Mouse (Mus musculus) induced T-regulatory cell, adult 2 months (primary cell): Measurements from ENCODE around the gene Pelo.

Experiments
- DNase-seq: peaks from one replicate; pipeline ENCODE4 v3.0.0-alpha.2; 2012; ENCODE audit warnings: low read depth

Pelo gene

DNA sequence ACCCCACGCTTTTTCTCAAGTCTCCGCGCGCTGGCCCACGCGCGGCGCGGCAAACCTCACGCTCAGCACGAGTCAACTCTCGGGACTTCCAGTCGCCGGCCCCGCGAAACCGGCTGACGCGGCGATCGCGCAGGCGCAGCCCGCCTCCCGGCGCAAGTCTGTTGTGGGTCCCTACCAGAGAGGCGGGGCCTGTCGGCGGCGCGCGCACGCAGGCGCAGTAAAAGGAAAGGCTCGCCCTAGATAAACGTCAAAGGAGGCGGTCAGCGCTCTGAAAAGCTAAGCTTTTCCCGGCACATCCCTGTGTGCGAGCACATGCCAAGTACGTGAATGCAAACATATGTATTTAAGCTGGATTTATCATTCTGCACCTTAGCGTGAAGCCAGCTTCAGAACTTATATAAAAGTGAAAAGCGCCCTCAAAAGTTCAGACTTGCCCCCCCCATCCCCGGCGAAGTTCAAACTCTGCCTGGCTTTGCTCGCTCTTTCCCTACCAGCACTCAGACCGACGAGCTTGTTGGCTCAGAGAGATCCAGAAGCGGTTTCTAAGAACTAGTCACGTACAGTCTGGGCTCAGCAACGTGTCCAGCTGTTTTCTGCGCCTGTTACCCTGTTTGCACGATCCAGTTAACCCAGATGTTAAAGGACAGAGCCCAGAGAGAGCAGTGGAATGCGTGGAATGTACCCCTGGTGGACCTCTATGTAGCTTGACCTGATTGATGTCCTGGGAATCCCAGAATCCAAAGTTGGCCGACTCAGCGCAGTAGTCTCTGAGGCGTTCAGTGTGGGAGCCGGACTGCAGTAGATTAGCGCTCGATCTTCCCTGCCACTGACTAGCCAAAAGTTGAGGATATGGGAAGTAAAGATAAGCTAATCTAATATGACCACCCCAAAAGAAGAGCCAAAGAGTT is at the start of gene Pelo:
Gene Pelo (minus strand): TSS at position 118 of the 908 bp plus-strand sequence.
- DNase-seq, result peak; percentile 95

DNA sequence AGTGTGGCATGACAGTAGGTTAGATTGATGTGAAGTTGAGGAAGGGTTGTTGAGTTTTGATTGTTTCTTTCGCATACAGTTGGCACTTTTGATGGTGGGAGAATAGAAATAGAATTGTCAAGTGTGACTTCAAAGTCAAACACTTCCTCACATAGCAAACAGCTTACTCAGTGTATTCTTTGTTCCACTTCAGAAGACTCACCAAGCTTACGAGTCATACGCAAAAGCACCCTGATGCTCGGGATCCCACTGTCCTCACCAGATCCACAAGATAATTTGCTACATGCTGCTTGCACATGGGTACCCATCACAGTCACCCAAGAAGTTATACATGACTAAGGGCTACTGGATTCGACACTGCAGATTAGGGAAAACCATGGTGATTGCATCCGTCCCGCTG is 48.5 kb upstream of the Pelo start:
- no peak for DNase-seq

DNA sequence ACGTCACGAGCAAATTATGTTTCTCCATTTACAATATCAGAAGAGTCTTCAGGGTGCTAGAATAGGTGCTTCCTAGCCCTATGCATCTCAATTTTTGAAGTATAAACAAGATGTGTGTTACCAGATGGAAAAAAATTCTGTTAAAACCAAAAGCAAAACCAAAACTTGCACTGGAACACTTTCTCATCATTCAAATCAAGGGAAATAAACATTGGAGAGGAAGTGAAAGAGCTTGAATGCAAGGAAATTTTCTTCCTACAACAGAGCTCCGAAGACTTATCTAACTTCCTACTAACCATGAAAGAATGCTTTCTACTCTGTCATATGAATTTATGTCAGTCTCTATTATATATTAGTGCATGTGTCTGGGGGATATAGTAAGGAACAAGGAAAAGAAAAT is 46.8 kb upstream of the Pelo start:
- DNase-seq, result no peak

DNA sequence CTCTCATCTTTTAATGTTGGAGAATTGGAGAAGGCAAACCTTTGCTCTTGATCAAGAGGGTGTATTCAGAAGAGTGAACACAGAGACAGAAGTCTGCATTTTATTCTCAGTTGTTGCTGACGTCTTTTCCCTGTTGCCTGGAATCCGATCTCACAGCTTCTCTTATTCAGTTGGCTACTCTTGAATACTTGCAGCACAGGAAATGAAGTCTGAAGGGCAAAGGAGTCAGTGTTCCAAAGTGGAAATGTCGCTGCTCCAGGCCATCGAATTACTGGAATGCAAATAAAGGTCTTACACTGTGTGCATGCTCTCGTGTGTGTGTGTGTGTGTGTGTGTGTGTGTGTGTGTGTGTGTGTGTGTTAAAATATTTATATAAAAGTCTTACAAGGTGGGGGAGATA is 42.4 kb upstream of the Pelo start:
- DNase-seq, result no peak

DNA sequence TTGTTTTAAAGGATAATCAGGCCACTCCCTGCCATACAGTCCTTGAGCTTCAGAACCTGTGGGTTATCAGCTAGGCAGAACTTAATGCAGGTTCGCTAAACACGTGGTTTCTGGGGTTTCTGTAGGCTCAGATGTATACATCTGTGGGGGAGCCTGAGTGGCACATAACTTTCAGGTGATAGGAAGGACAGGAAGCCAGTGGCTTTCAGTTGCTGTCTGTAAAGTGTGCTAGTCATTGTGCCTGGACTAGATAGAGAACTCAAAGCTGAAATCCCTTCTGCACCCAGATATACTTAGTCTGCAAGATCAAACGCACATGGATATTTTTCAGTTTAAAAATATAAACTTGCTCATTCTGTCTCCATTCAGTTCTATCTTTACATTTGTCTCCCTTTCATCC is 41.4 kb upstream of the Pelo start:
- DNase-seq, result no peak

DNA sequence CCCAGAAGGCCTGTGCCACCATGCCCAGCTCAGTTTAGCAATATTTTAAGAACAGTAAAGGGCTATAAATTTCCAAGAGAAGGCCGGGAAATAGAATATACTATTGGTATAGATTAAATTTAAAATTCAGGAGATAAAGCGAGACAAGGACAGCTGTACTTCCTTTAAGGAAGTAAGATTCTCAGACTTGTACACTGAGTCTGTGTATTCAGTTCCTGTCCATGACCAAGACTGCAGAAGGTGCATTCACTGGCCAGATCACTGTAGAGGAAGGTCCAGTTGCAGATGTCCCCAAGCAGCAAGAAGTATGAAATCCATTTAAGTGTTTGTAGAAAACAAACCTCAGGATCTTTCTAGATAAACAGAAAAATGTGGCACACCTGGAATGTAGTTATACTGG is 40.0 kb upstream of the Pelo start:
- DNase-seq, result no peak

DNA sequence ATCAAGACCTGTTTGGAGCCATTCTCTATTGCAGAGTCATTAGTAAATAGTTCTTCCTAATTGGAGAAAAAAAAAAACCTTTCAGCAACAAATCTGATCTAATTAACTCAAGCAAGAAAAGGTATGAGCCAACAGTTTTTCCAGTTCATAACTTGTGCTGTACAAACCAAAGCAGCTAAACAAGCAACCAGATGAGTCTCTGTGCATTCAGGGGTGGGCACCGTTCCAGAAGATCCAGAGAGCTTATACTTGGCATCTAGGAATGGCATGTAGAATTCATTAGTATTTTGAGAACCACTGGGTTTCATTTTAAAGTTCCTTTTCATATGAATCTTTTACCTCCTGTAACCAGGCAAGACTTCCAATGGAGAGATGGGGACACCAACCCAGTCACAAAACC is 37.8 kb upstream of the Pelo start:
- DNase-seq, result no peak

DNA sequence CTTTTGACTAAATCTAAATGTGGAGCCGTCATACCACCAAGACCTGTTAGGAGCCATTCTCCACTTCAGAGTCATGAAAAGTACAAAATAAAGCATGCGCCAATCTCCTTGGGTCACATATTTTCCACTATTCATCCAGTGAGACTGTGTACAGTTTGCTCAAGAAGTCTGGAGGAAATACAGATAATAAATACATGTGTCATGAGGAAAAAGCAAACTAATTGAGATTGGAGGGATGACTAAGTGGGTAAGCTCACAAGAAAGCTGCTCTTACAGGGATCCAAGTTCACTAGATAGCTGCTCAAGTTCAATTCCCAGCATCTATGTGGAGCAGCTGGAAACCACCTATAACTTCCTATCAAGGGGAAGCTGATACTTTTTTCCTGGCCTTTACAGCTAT is 36.5 kb upstream of the Pelo start:
- no peak for DNase-seq

DNA sequence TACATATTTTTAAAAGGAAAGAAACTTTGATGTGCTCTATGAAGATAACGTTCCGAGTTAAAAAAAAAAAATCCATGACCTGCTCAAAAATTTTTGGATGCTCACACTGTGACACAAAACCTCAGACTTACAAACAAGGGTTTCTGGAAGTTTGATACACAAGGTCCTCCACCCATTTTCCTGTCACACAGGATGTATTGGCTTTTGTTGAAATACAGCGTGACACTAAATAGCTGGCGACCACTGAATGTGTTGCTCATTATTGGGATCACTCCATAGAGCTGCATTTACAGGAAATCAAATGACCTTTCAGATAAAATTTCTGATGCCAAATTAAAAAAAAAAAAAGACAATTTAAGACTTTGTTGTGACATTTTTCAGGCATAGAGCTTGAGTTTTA is 35.1 kb upstream of the Pelo start:
- no peak for DNase-seq

DNA sequence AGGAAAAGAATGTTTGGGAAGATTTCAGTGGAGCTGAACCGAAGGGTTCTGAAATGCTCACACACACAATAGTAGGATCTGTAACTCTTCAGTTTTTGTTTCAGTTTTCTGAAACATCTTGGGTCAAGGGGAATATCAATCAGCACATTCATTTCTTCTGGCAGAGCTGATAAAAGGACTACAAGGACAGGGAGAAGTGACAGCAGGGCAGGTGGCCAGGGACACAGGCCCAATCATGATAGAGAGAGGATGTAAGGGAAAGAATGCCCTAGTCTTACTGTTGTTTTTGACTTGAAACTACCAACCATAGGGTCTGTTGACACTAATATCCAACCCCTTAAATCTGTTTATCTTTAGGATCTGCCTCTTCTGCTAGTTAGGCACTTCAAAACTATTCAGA is 34.5 kb upstream of the Pelo start:
- no peak for DNase-seq

DNA sequence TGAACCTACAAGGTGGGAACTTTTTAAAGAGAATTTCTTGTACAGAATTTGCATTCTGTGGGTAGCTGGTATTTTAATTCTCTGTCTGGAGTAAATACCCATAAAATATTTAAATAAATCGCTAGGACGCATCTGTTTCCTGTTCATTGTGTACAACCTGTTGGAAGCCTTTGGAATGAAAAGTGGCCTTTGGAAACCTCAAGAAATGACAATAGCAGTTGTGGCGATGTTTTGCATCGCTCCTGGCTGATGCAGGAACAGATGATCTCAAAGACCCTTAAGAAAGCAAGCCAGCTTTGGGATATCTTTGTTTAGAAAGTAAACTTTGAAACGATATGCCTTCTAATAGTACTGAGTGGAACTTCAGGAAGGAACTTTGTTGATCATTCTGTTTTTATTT is 28.8 kb upstream of the Pelo start:
- DNase-seq, result no peak

DNA sequence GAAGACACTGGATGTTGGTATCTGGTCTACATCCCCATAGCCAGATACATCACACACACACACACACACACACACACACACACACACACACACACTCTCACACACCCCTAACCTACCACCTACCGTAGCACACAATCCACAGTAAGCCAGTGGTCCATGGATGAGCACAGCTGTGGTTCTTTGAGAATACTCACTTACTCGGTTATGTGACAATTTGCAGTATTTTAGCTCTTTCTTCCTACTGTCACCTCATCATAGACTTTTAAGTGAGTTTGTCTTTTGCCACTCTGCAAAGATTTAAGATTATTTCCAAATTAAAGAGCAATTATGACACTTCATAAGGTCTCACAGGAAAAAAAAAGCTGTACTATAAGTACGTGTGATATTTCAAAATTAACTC is 28.2 kb upstream of the Pelo start:
- DNase-seq, result no peak

DNA sequence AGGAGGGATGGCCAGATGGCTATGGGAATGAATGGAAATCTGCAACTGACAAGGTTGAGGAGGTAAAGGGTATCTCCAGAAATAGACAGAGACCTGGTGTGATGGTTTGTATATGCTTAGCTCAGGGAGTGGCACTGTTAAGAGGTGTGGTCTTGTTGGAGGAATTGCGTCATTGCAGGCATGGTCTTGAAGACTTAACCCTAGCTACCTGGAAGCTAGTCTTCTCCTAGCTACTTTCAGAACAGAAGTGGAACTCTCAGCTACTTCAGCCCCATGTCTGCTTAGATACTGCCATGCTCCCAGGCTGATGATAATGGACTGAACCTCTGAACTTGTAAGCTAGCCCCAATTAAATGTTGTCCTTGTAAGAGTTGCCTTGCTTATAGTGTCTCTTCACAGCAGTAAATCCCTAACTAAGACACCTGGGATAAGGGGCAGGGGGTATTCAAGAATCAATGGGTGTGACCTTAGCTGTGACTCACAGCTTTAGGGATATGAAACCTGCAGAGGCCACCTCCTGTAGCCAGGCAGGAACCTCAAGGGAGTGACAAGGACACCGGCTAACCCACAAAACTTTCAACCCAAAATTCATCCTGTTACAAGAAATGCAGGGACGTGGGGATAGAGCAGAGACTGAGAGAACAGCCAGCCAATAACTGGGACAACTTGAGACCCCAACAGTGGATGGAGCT is 27.1 kb upstream of the Pelo start:
- no peak for DNase-seq

DNA sequence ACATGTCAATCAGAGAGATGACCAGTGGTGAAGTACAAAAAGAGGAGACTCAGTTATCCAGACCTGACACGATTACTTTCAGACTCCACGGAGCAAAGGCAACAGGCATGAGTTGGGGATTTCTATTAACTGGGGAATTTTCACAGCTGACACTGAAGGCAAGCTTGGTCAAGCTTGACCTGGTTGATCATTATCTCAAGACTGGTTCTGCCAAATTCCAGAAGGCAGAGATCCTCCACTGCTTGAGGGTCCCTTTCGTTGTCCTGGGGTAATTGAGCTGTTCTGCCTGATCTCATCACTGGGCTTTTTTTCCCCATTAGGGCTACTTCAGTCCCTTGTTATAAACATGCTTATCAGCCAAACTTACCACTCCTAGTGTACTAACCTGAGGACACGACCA is 19.6 kb upstream of the Pelo start:
- no peak for DNase-seq

DNA sequence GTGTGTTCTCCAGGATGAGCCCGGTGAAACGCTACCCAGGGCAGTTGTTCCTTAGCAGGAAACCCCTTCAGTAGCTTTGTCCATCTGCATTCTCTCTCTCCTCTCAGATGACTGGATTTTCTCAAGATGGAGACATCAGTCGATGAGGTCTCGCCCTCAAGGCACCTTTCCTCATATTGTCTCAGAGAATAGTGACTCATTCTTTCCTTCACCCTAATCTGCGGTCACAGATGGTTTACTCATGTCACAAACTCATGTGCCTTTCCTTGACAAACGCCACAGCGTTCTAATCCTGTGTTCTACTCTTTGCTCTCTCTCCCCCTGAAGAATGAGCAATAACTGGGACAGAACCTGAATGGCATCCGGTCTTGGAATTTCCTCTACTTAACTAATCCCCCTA is 17.4 kb upstream of the Pelo start:
- DNase-seq, result peak; percentile 65

DNA sequence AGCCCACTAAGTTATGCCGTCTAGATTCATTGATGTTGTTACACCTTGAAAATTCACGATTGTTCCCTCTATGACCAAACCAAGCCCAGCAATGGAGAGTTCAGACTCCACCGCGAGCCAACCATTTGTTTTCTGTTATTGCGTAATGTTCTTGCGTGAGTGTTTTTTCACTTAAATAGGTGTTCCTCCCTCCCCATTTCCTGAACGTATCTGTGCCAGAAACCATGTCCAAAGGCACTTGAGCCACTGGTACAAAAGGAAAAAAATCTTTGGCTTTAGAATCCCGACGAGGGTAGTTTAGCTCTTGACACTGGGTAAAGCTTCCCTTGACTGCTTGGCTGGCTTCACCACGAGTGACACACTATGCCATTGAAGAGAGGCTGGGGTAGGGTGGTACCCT is 16.2 kb upstream of the Pelo start:
- no peak for DNase-seq

DNA sequence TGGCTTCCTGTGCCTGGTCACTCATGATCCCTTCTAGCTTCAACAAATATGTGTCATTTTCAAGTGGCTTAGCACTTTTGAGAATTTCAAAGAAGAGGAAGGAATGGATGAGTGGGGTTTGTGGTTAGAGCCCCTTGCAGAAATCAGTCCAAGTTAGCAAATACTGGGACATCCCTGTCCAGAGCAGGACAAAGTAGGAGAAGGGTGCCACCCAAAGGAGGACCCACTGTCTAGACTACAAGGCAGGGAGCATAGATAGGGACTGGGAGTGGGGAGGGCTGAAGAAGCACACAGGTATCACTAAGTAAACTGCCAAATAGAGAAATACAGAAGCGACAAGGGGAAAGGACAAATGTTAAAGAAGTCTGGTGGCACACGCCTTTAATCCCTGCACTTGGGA is 12.8 kb upstream of the Pelo start:
- no peak for DNase-seq

DNA sequence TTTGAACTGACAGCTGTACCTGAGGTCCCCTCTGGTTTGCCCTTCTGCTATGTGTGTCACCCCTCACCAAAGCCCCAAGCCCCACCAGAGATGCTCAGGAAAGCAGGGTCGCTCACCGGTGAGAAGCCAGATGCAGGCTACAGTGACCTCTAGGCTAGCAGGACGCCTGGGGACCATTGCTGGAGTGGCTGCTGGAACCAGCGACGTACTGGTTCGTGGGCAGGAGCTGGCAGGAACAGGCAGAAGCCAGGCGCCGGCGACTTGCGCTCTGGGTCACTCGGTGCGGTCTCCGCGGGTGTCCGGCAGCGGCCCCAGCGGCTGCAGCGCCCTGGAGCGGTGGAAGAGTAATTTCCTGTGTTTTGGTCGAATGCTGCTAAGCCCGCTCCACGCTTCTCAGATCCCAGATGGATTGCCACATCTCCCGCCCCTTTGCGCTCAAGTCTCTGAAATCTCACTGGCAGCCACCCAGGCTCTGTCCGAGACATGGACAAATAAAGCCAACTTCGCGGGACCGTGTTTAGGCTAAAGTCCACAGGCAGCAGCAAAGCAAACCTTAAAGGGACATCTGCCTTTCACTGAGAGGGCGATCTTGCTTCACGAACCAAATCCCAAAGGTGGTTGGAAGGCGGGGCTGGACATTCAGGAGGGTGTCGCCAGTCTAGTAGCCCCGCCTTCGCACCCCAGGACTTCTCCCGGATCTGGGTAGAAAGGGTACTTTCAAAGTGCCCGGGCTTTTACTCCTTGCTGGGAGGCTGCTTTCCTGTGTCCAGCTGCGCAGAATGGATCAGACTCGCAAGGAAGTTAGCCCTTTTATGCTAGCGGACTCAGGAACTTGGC is 11.6 kb upstream of the Pelo start, which contains the start of the genes Gm49395 and Itga1:
Gene Gm49395 (minus strand): TSS at position 567 of the 837 bp plus-strand sequence.
Gene Itga1 (minus strand): TSS at position 610 of the 837 bp plus-strand sequence.
- peak; percentile 32 for DNase-seq

DNA sequence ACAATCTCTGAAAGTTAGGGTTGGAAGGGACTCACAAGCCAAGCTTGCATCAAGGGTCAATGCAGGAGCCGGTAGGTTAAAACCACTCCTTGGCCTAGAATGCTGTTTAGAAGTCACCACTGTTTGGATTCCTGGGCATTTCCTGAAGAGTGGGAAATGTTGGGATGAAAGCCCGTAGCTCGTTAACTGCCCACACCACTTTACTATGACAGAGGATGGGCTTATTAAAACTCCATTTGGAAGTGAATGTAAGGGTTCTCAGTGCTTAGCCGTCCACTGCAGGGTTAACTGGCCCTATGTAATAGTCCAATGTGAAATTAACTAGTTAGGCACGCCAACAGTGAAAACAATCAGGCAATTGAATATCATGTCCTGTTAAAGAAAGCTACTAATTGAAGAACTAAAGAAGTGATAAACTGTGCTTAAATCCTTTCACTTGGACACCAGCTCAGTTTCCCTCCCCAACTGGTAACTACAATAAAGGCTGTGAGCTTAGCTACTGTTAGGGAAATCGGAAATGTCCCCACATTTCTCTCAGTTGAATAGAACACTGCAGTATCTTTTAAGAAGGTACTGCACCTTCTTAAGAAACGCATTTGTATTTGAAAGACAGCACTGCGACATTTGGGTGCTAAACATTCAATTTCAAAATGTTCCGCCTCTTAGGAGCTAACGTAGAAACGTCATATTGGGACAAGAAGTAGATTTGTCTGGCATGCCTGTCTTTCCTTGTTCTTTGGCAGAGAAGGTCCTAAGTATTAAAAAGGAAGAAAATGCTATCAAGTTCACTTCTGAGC is 10.6 kb upstream of the Pelo start:
- DNase-seq, result no peak

DNA sequence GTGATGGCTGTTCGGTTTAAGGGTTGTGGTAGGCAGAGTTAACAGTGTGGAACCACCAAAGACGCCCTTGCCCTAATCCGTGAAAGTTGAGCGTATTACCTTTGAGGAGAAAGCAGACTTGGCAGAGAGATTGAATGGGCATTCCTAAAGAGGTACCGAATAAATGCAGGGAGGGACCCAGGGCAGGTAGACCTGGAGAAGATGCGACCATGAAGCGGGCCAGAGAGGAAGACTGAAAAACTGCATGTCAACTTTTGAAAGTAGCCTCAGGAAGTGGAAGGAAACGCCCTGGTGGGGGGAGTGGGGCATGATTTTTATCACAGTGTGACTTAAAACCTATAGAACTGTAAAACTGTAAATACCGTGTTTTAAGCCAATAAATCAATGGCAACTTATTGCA is 9.4 kb upstream of the Pelo start:
- no peak for DNase-seq

DNA sequence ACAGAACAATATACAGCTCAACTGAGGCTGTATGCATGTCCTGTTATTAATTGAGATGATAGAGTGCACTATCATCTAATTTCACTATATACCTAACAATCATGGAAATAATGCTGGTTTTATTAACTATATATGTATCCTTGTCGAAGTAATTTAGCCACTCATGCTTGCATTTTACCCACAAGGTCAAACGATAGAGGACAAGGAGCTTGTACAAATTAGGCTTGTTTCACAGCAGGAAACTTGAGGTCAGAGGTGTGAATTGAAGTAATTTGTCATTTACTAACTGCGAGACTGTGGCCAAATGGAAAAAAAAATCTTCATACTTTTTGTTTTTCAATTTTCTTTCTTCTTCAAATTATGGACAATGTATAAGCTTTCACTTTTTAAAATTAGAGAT is 8.2 kb upstream of the Pelo start:
- DNase-seq, result peak; percentile 39

DNA sequence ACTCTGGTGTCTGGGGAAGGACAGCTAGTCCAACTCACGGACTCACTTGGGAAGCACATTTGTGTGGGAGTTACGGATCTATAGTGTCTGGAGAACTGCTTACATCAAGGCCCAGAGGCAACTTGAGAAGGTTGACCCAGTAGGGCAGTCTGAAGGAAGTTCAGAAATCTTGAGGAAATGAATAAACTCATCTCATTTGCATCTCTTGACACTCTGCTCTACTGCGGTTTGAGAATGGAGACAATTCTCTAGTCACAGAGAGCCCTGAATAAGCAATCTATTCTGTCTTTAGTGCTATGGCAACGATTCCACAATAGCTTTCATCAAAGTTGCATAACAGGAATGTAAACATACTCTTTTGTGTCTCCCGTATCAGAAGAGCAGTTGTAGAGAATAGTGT is 7.0 kb upstream of the Pelo start:
- peak; percentile 34 for DNase-seq
